In the genomic region with DNA sequence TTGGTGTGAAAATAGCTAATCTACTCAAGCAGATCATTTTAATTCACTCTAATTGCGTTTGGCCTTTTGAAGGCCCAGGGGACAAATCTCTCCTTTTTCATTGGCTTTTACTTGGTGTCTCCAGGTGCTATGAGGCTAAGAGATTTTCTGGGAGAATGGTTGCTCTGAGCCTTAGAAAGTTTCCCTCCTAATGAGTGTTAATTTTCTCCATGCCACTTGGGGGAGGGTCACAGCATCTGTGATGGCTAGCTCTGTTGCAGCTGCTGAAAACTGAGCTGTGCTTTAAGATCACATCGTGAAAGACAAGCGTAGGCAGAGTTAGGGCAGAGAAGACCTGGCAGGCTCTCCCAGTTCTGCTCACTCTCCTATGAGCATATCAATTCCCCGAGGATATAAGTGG, we compare ENCODE assay signal across 14 mouse cellular contexts. TPM values are rescaled to one million over a fixed set of nuclear protein-coding genes. Genes with fewer than 3 reads are reported as not detected.
A peak's percentile ranks its signal among the peaks of the same experiment; 100 is the strongest.
DNase-seq lines count a peak whose midpoint lies in the region; ATAC-seq and TF ChIP-seq lines count a peak whose summit lies in the region.
"Had no signal": no experiment of that assay in that cellular context is flagged by ENCODE, and none has a peak within 500 bp of the region (broad histone marks: within the 10 kb centered on the region; RNA-seq: fewer than 3 reads in every experiment).

No protein-coding gene starts in this region.

- no peak for TF ChIP-seq EP300 in lung, postnatal 0 days (IDR thresholded peaks at IDR 0.05)

- no peak overlapping the region for H3K27ac ChIP-seq in embryonic facial prominence, embryonic 12.5 days
- H3K27ac ChIP-seq in forebrain, embryonic 13.5 days: no peak overlapping the region
- no peak overlapping the region for H3K27ac ChIP-seq in neural tube, embryonic 14.5 days (ENCODE audit: low read depth, low read length)
- H3K27ac ChIP-seq in lung, postnatal 0 days (ENCODE audit: low read length): no peak overlapping the region
- H3K27ac ChIP-seq: heart, embryonic 15.5 days; kidney, postnatal 0 days had no signal

- H3K36me3 ChIP-seq in embryonic facial prominence, embryonic 12.5 days: no peaks in the 10 kb centered on the region
- H3K36me3 ChIP-seq in forebrain, embryonic 13.5 days (ENCODE audit: poor library complexity, severe bottlenecking): no peaks in the 10 kb centered on the region
- no peaks in the 10 kb centered on the region for H3K36me3 ChIP-seq in neural tube, embryonic 14.5 days (ENCODE audit: control insufficient read depth, insufficient read depth, low read length)
- no peaks in the 10 kb centered on the region for H3K36me3 ChIP-seq in lung, postnatal 0 days (ENCODE audit: insufficient read depth, low read length)
- H3K36me3 ChIP-seq: heart, embryonic 15.5 days had no signal

- peak; percentile 37 for DNase-seq in left cerebral cortex, postnatal 4 days
- no peak for DNase-seq in left cerebral cortex, postnatal 10 days (ENCODE audit: extremely low spot score in 1 of 2, low spot score in 2 of 2)
- no peak for DNase-seq in MN1 (ENCODE audit: low spot score)
- no peak for DNase-seq in lung, postnatal 0 days (ENCODE audit: low spot score)
- DNase-seq: cerebellum, adult 8-10 months; lung, postnatal 36 days; thymus, adult 2 months had no signal

- H3K9ac ChIP-seq in embryonic facial prominence, embryonic 12.5 days: no peak overlapping the region
- H3K9ac ChIP-seq in forebrain, embryonic 13.5 days: peak overlapping the region; percentile 34; the same call in 1 of the 2 replicates
- H3K9ac ChIP-seq in neural tube, embryonic 14.5 days (replicated peaks; ENCODE audit: low read depth, low read length): no peak overlapping the region
- H3K9ac ChIP-seq in lung, postnatal 0 days (replicated peaks; ENCODE audit: low read depth): no peak overlapping the region
- H3K9ac ChIP-seq: heart, embryonic 15.5 days had no signal

- intact Hi-C loops in left cerebral cortex, postnatal 4 days (cut with DNase I): no loop called here
- intact Hi-C loops in left cerebral cortex, postnatal 10 days (cut with DNase I): no loop called here

- no peak for ATAC-seq in embryonic facial prominence, embryonic 12.5 days (ENCODE audit: insufficient number of reproducible peaks, insufficient read depth, low FRiP score, low TSS enrichment)
- peak; percentile 53; the same call in 1 of the 2 replicates for ATAC-seq in forebrain, embryonic 13.5 days
- ATAC-seq in neural tube, embryonic 14.5 days (ENCODE audit: low read depth): 0 out of 2 replicates have a peak, but pooled peaks have one; percentile 22
- ATAC-seq in lung, postnatal 0 days: no peak

- H3K4me1 ChIP-seq in embryonic facial prominence, embryonic 12.5 days: peaks cover 10% of the 10 kb centered on the region
- H3K4me1 ChIP-seq in forebrain, embryonic 13.5 days: peaks cover 17% of the 10 kb centered on the region
- peaks cover 8% of the 10 kb centered on the region; the same call in 1 of the 2 replicates for H3K4me1 ChIP-seq in neural tube, embryonic 14.5 days (ENCODE audit: control insufficient read depth, insufficient read depth, low read length)
- no peaks in the 10 kb centered on the region for H3K4me1 ChIP-seq in lung, postnatal 0 days (ENCODE audit: insufficient read depth, low read depth, low read length)
- H3K4me1 ChIP-seq: heart, embryonic 15.5 days had no signal

- H3K27me3 ChIP-seq in embryonic facial prominence, embryonic 12.5 days: no peaks in the 10 kb centered on the region
- H3K27me3 ChIP-seq in forebrain, embryonic 13.5 days: no peaks in the 10 kb centered on the region
- H3K27me3 ChIP-seq in neural tube, embryonic 14.5 days (ENCODE audit: control insufficient read depth, insufficient read depth, low read length): no peaks in the 10 kb centered on the region
- H3K27me3 ChIP-seq in lung, postnatal 0 days (replicated peaks; ENCODE audit: insufficient read depth, low read length): no peaks in the 10 kb centered on the region
- H3K27me3 ChIP-seq: heart, embryonic 15.5 days had no signal

- no peaks in the 10 kb centered on the region for H3K9me3 ChIP-seq in embryonic facial prominence, embryonic 12.5 days
- H3K9me3 ChIP-seq in forebrain, embryonic 13.5 days (replicated peaks): no peaks in the 10 kb centered on the region
- no peaks in the 10 kb centered on the region for H3K9me3 ChIP-seq in neural tube, embryonic 14.5 days (ENCODE audit: control insufficient read depth, low read length)
- no peaks in the 10 kb centered on the region for H3K9me3 ChIP-seq in lung, postnatal 0 days (ENCODE audit: low read length)
- H3K9me3 ChIP-seq: heart, embryonic 15.5 days had no signal

- no peak for TF ChIP-seq CTCF in lung, postnatal 0 days (IDR thresholded peaks at IDR 0.05)

- H3K4me2 ChIP-seq in embryonic facial prominence, embryonic 12.5 days (replicated peaks): peak overlapping the region; percentile 16; the same call in 1 of the 2 replicates
- 0 out of 2 replicates have a peak overlapping the region, but pooled peaks have one; percentile 5 for H3K4me2 ChIP-seq in forebrain, embryonic 13.5 days
- no peak overlapping the region for H3K4me2 ChIP-seq in neural tube, embryonic 14.5 days (ENCODE audit: low read depth, low read length)
- H3K4me2 ChIP-seq in lung, postnatal 0 days (replicated peaks; ENCODE audit: low read depth, low read length): no peak overlapping the region
- H3K4me2 ChIP-seq: heart, embryonic 15.5 days had no signal

- H3K4me3 ChIP-seq in embryonic facial prominence, embryonic 12.5 days: no peak overlapping the region
- H3K4me3 ChIP-seq in forebrain, embryonic 13.5 days: no peak overlapping the region
- no peak overlapping the region for H3K4me3 ChIP-seq in neural tube, embryonic 14.5 days (ENCODE audit: low read depth, low read length)
- no peak overlapping the region for H3K4me3 ChIP-seq in lung, postnatal 0 days (ENCODE audit: low read depth, low read length)
- H3K4me3 ChIP-seq: heart, embryonic 15.5 days had no signal

- WGBS in embryonic facial prominence, embryonic 12.5 days: 19% methylated on average over 4 of the region's 4 CpGs
- WGBS in forebrain, embryonic 13.5 days: 18% methylated on average over 4 of the region's 4 CpGs
- 31% methylated on average over 4 of the region's 4 CpGs for WGBS in neural tube, embryonic 14.5 days
- WGBS in lung, postnatal 0 days: 49% methylated on average over 4 of the region's 4 CpGs

RNA-seq across cellular contexts. Expression of a gene that starts 38.5 kb away (rescaled TPM):
- total RNA-seq in left cerebral cortex, postnatal 4 days (2021): 1 to 10 TPM; 2.4 to 2.7 TPM
- total RNA-seq in left cerebral cortex, postnatal 10 days (2021): 1 to 10 TPM; 2.3 to 2.9 TPM
- polyA plus RNA-seq in embryonic facial prominence, embryonic 12.5 days (2016; fragmentation: Nextera tagmentation; extraction: Ambion mirVana): 0.26 and 0.37 TPM in 2 replicates
- 0.92 and 1.1 TPM in 2 replicates for polyA plus RNA-seq in forebrain, embryonic 13.5 days (2015; fragmentation: Nextera tagmentation; extraction: Ambion mirVana)
- polyA plus RNA-seq in neural tube, embryonic 14.5 days (2014; fragmentation: Nextera tagmentation; extraction: Ambion mirVana): 1.8 TPM in 1 of 2 replicates, not detected in the other
- 6.4 and 7.9 TPM in 2 replicates for polyA plus RNA-seq in lung, postnatal 0 days (2015; fragmentation: Nextera tagmentation; extraction: Ambion mirVana)
- total RNA-seq: gastrocnemius, postnatal 4 days had no signal
- polyA plus RNA-seq: kidney, postnatal 0 days; liver, embryonic 16.5 days had no signal

RNA-seq across cellular contexts. Expression of a gene that starts 40.9 kb away (rescaled TPM):
- total RNA-seq in left cerebral cortex, postnatal 4 days (2021): 10 to 100 TPM; 17.6 to 20.1 TPM
- total RNA-seq in left cerebral cortex, postnatal 10 days (2021): 10 to 100 TPM; 19.9 to 22.2 TPM
- polyA plus RNA-seq in embryonic facial prominence, embryonic 12.5 days (2016; fragmentation: Nextera tagmentation; extraction: Ambion mirVana): 0.67 and 1.3 TPM in 2 replicates
- 4.3 and 6.4 TPM in 2 replicates for polyA plus RNA-seq in forebrain, embryonic 13.5 days (2015; fragmentation: Nextera tagmentation; extraction: Ambion mirVana)
- 13.9 and 22.1 TPM in 2 replicates for polyA plus RNA-seq in neural tube, embryonic 14.5 days (2014; fragmentation: Nextera tagmentation; extraction: Ambion mirVana)
- polyA plus RNA-seq in lung, postnatal 0 days (2015; fragmentation: Nextera tagmentation; extraction: Ambion mirVana): 32.4 and 45.7 TPM in 2 replicates

RNA-seq across cellular contexts. Expression of a gene that starts 50.5 kb away (rescaled TPM):
- 100 to 1,000 TPM; 194 to 199 TPM for total RNA-seq in left cerebral cortex, postnatal 4 days (2021)
- total RNA-seq in left cerebral cortex, postnatal 10 days (2021): 100 to 1,000 TPM; 212 to 216 TPM
- 125 and 127 TPM in 2 replicates for polyA plus RNA-seq in embryonic facial prominence, embryonic 12.5 days (2016; fragmentation: Nextera tagmentation; extraction: Ambion mirVana)
- 196 and 205 TPM in 2 replicates for polyA plus RNA-seq in forebrain, embryonic 13.5 days (2015; fragmentation: Nextera tagmentation; extraction: Ambion mirVana)
- polyA plus RNA-seq in neural tube, embryonic 14.5 days (2014; fragmentation: Nextera tagmentation; extraction: Ambion mirVana): 223 and 244 TPM in 2 replicates
- 81.0 and 81.3 TPM in 2 replicates for polyA plus RNA-seq in lung, postnatal 0 days (2015; fragmentation: Nextera tagmentation; extraction: Ambion mirVana)

Comparison
In these comparisons a context has a peak if more than half of its experiments do, and no peak if none do; other contexts are left out.
1. ATAC-seq: peak in forebrain, embryonic 13.5 days (single experiment) and neural tube, embryonic 14.5 days (single experiment); none in embryonic facial prominence, embryonic 12.5 days (single experiment) and lung, postnatal 0 days (single experiment).
2. H3K4me2 ChIP-seq: peak in embryonic facial prominence, embryonic 12.5 days (single experiment) and forebrain, embryonic 13.5 days (single experiment); none in neural tube, embryonic 14.5 days (single experiment) and lung, postnatal 0 days (single experiment).